Mouse (Mus musculus): Measurements from ENCODE around the gene Zfp593. TPM values are rescaled to one million over a fixed set of nuclear protein-coding genes. Genes with fewer than 3 reads are reported as not detected.

The Zfp593 gene
- polyA plus RNA-seq, 1 experiment from 2014 or later, result 22.9 TPM

DNA sequence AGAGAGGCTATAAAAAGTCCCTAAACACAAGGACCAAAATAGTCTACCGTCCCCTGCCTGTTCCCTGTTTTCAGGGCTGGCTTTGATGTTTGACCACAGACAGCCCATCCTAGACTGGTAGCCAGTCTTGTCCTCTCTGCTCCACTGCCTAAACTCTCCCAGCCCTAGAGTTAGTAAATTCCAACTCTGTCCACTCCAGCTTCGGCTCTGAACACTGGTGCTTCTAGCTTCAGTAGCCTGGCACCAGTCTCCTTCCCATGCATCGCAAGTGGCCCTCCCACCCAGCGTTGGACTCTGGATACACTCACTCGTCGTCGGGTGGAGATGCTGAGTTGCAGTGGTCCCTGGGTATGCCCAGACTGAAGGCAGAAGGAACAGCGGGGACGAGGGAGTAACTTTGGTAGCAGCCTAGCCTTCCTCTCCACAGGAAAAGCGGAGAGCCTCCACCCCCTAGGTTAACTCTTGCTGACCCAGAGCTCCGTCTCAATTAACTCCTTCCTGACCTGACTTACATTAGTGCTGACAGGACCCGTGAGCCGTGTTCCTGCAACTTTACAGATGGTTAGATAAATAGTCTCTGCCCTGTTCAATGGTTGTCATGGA, 8.4 kb upstream of the Zfp593 start, which contains the start of gene Grrp1:
Gene Grrp1, minus strand, starts transcription at position 385 of the 603 bp plus-strand sequence.
- Histone ChIP-seq H3K4me3 (peak within 1 kb of the TSS; percentile 61), H3K27ac (replicated peaks) (peak within 1 kb of the TSS; percentile 86), H3K9me3 (replicated peaks) (no peaks in the 10 kb centered on the region), H3K36me3 (no peaks in the 10 kb centered on the region), H3K27me3 (ENCODE audit: low read depth, poor library complexity, severe bottlenecking) (peaks cover 76% of the 10 kb centered on the region), H3K4me1 (peaks cover 99% of the 10 kb centered on the region)
- 0% methylated on average over 13 of the region's 13 CpGs for WGBS
- peak; percentile 62 for DNase-seq (ENCODE audit: low spot score)

DNA sequence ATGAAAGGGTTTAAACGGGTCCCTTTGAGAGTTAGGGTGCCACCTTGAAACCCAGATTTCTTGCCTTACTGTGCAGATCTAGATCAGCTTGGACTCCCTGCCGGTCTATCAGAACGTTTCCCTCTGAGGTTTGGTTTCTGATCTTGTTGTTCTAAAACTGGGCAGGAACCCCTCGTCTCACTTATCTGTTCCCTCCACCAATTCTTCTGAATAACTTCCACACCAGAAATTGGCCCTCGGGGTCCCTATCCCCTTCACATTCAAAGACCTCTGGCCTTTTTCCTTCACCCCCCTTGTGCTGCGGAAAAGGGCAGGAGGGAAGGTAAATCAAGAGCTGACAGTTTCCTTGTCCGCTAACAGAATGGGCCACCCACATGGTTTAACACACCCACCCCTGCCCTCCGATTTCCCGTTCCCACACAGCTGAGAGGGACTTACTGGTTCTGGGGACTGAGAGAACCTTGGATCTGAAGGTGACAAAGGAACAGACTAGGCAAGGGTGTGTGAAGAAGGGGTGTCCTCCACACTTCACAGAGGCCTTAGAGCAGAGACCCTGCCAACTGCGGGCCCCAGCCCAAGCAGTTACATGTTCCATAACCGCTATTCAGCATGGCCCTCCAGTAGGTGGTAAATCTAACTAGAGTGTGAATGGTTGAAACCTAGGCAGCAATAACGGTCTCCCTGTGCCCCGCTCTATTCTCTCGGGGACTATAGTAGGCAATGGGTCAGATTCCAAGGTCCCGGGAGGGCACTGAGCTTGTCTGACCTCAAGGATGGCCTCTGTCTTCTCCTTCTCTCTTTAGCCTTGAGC, 7.7 kb upstream of the Zfp593 start:
- peaks cover 83% of the 10 kb centered on the region for H3K27me3 ChIP-seq (ENCODE audit: low read depth, poor library complexity, severe bottlenecking)
- WGBS, result 3% methylated on average over 15 of the region's 15 CpGs
- H3K4me3 ChIP-seq, result peak overlapping the region; percentile 61
- H3K9me3 ChIP-seq (replicated peaks), result no peaks in the 10 kb centered on the region
- DNase-seq (ENCODE audit: low spot score), result peak; percentile 44
- peak overlapping the region; percentile 86 for H3K27ac ChIP-seq (replicated peaks)
- H3K36me3 ChIP-seq, result no peaks in the 10 kb centered on the region
- peaks cover 93% of the 10 kb centered on the region for H3K4me1 ChIP-seq

DNA sequence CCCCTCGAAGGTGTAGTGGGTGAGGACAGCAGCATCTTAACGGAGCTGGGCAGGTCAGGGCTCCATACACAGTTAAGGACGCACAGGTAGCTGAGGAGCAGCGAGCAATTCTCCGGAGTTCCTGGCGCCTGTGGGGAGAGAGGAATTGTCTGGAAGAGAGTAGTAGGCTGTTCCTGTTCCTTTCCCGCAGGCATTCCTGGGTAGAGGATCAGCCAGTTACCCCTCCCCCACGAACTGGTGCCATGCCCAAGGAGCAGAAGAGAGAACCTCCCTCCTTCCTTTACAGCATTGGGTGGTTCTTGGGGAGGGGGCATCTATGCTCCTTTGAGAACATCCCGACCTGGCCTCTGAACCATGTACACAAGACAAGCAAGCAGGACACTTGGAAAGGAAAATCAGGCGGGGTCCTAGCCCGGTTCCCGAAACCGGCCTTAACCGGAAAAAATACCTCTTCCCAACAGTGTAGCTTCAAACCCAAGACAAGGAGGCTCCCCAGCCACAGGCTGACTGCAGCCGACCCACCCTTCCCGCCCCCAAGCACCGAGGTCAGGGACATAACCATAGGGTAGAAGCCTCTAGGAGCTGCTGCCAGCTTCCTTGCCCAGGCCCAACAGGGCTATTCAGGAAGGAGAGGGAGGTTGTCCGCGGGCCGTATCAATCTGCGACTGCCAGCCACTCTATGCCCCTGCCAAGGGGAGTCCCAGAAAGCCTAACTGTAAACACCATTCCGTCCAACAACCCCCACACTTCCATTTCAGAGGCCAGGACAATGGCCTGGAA, 6.9 kb upstream of the Zfp593 start:
- peak; percentile 54 for DNase-seq (ENCODE audit: low spot score)
- H3K4me3 ChIP-seq, result peak overlapping the region; percentile 61
- H3K9me3 ChIP-seq (replicated peaks), result no peaks in the 10 kb centered on the region
- H3K27me3 ChIP-seq (ENCODE audit: low read depth, poor library complexity, severe bottlenecking), result peaks cover 91% of the 10 kb centered on the region
- WGBS, result 2% methylated on average over 22 of the region's 22 CpGs
- H3K27ac ChIP-seq (replicated peaks), result peak overlapping the region; percentile 86
- peaks cover 92% of the 10 kb centered on the region for H3K4me1 ChIP-seq
- H3K36me3 ChIP-seq, result no peaks in the 10 kb centered on the region

DNA sequence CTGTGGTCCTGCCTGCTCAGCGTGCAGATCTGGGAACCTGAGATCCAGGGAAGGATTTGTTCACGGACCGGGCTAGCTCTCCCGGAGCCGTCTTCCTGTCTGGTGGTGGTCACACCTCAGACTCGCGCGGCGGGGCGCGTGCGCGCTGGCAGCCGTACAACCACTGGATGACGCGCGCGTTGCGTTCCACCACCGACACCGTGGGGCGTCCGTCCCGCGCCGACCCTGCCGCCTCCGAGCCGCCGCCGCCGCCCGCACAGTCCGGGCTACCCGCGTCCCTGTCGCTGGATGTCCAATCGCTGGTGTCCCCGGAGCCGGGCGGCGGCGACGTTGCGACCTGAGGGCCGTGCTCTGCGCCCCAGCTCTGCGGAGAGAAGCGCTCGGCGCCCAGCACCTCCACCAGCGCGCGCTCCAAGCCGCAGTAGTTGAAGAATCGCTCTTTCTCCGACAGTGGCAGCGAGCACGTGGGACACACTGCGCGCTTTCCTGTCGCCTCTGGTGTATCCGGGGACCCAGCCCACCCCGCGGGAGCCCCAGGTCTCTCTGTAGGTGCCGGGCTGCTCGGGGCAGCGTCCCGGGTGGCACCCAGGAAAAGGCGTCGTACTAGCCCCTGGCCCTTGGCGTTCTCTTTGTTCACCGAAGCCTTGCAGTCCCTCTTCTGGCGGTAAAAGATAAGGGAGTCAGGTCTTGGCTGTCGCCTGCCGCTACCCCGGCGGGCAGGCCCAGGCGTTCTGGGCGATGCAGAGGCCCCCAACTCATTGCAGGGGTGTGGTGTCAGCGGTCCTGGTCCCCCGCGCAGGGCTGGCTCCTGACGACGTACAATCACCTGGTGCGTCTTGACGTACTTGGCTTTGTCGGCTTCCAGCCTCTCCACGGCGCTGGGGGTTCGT, 6.1 kb upstream of the Zfp593 start:
- Histone ChIP-seq H3K4me3 (peak overlapping the region; percentile 61), H3K9me3 (replicated peaks) (no peaks in the 10 kb centered on the region), H3K27me3 (ENCODE audit: low read depth, poor library complexity, severe bottlenecking) (peaks cover 99% of the 10 kb centered on the region), H3K27ac (replicated peaks) (peak overlapping the region; percentile 86), H3K36me3 (no peaks in the 10 kb centered on the region), H3K4me1 (peaks cover 90% of the 10 kb centered on the region)
- peak; percentile 72 for DNase-seq (ENCODE audit: low spot score)
- WGBS, result under 1% methylated on average over 91 of the region's 91 CpGs

DNA sequence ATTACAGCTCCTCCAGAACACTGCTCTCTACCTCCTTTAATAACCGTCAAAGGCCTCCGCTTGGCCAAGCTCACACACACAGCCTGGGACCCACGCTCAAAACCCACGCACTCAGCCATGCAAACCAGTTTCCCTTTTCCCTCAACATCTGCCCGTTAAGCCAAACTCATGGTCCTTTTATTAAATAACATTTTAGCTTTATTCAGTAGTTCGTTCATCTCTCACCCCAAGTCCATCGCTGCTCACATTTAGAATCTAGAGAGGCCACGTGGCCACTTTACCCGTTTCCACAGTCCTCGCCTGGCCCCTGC, 5.5 kb upstream of the Zfp593 start:
- Histone ChIP-seq H3K27ac (replicated peaks) (peak overlapping the region; percentile 86), H3K4me1 (peaks cover 90% of the 10 kb centered on the region), H3K9me3 (replicated peaks) (no peaks in the 10 kb centered on the region), H3K4me3 (peak overlapping the region; percentile 61), H3K27me3 (ENCODE audit: low read depth, poor library complexity, severe bottlenecking) (peaks cover 99% of the 10 kb centered on the region), H3K36me3 (no peaks in the 10 kb centered on the region)
- no peak for DNase-seq (ENCODE audit: low spot score)
- 10% methylated on average over 10 of the region's 10 CpGs for WGBS

DNA sequence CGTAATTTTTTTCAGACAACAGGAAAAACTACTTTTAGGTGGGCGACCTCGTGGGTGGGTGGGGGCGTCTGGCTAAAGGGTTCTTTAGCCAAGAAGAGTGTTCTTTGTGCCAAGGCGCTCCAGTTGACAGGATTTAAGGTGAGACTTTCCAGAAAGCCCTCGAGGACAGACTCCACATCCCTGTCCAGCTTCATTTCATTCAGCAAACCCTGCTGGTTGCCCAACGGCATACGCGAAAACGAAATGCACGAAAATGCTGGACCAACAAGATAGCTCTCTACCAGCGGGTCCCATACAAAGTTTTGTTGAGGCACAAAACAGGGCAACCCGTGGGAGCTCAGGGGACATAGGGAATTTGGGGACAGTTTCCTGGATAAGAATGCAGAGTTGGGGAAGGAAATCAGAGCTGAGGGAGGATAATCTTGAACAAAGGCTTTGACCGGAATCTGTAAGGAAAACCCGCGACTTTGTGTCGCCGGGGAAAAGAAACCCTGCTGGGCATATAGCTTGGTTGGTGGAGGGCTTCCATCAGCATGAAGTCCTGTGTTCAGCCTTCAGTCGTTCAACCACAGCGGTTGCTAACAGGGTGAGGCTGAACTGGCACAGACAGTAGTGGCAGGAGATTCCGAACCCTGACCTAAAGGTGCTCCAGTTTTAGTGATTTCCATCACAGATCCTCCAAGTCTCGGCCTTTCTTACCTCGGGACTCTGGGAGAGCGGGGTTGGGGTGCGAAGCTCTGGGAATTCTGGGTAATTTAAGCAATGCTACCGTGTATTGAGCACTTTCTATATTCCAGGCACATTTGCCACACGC, 4.9 kb upstream of the Zfp593 start:
- H3K9me3 ChIP-seq (replicated peaks), result no peaks in the 10 kb centered on the region
- WGBS, result 5% methylated on average over 27 of the region's 27 CpGs
- peak overlapping the region; percentile 46; the same call in 1 of the 2 replicates for H3K27ac ChIP-seq (replicated peaks)
- no peaks in the 10 kb centered on the region for H3K36me3 ChIP-seq
- peak; percentile 43 for DNase-seq (ENCODE audit: low spot score)
- H3K27me3 ChIP-seq (ENCODE audit: low read depth, poor library complexity, severe bottlenecking), result peaks cover 93% of the 10 kb centered on the region
- peaks cover 89% of the 10 kb centered on the region for H3K4me1 ChIP-seq
- H3K4me3 ChIP-seq, result peak overlapping the region; percentile 61

DNA sequence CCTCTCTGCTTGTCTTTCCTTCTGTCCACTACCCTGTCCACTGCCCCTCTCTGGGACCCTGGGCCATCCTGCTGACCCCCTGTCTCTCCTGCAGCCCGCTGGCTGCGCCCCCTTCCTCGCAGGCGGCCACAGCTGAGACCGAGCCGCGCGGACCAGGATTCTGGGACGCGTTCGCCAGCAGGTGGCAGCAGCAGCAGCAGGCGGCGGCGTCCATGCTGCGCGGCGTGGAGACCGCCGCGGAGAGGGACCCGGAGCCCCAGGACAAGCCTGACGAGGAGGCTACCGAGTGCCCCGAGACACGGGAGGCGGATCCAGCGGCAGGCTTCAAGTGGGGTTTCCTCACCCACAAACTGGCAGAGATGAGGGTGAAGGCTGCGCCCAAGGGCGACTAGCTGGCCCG, 4.3 kb upstream of the Zfp593 start:
- Histone ChIP-seq H3K9me3 (replicated peaks) (no peaks in the 10 kb centered on the region), H3K4me1 (peaks cover 88% of the 10 kb centered on the region), H3K27ac (replicated peaks) (peak overlapping the region; percentile 46; the same call in 1 of the 2 replicates), H3K4me3 (peak overlapping the region; percentile 61), H3K27me3 (ENCODE audit: low read depth, poor library complexity, severe bottlenecking) (peaks cover 87% of the 10 kb centered on the region), H3K36me3 (no peaks in the 10 kb centered on the region)
- under 1% methylated on average over 30 of the region's 30 CpGs for WGBS
- DNase-seq (ENCODE audit: low spot score), result peak; percentile 85

DNA sequence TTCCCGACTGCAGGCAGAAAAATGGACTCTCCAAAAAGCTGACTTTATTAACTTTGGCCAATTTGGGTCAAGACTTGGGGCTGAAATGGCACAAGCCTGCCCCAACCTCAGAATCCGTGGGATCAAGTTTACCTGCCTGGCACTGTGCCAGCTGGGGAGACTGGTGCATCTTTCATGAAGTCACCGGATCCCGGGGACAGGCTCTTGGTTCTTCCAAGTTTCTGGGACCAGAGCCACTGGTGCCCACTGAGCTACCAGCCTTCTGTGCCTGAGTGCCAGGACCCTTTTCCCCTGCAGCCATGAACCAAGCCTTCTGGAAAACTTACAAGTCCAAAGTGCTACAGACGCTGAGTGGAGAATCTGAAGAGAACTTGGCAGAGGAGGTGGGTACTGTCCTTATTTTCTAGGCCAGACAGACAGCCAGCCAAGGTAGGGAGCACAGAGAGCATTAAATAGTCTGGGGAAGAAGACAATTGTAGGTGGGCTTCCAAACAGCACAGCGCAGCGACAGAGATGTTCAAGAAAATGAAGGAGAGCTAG, 1.4 kb upstream of the Zfp593 start, which contains the start of gene Gm30191:
Gene Gm30191, plus strand, starts transcription at position 217 of the 540 bp plus-strand sequence.
- no peak for DNase-seq (ENCODE audit: low spot score)
- Histone ChIP-seq H3K9me3 (replicated peaks) (no peaks in the 10 kb centered on the region), H3K36me3 (peaks cover 15% of the 10 kb centered on the region), H3K27ac (replicated peaks) (peak within 1 kb of the TSS; percentile 84), H3K4me1 (peaks cover 73% of the 10 kb centered on the region), H3K4me3 (peak within 1 kb of the TSS; percentile 88), H3K27me3 (ENCODE audit: low read depth, poor library complexity, severe bottlenecking) (peaks cover 58% of the 10 kb centered on the region)
- WGBS, result 78% methylated on average over 7 of the region's 7 CpGs

DNA sequence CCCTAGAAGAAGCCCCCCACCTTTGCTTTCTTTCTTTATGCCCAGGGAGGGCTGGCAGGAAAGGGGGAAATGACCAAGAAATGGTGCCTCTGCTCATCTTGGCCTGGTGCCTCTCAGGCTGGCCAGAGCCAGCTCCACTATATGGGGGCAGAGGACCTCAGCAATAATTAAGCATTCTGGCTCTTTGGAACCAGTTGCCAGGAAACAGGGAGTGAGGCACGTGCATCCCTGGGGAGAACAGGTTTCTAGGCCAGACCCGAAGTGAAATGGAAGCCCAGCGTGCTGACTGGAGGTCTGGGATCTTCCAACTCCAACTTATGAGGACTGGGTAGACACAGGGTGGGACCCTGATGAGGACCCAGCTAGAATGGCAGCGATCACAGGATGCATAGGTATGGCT, 864 bp upstream of the Zfp593 start:
- H3K27ac ChIP-seq (replicated peaks), result peak overlapping the region; percentile 84
- H3K4me1 ChIP-seq, result peaks cover 67% of the 10 kb centered on the region
- no peak for DNase-seq (ENCODE audit: low spot score)
- H3K36me3 ChIP-seq, result peaks cover 15% of the 10 kb centered on the region
- H3K4me3 ChIP-seq, result peak overlapping the region; percentile 88; the same call in 1 of the 2 replicates
- 32% methylated on average over 4 of the region's 4 CpGs for WGBS
- H3K9me3 ChIP-seq (replicated peaks), result no peaks in the 10 kb centered on the region
- peaks cover 53% of the 10 kb centered on the region for H3K27me3 ChIP-seq (ENCODE audit: low read depth, poor library complexity, severe bottlenecking)

DNA sequence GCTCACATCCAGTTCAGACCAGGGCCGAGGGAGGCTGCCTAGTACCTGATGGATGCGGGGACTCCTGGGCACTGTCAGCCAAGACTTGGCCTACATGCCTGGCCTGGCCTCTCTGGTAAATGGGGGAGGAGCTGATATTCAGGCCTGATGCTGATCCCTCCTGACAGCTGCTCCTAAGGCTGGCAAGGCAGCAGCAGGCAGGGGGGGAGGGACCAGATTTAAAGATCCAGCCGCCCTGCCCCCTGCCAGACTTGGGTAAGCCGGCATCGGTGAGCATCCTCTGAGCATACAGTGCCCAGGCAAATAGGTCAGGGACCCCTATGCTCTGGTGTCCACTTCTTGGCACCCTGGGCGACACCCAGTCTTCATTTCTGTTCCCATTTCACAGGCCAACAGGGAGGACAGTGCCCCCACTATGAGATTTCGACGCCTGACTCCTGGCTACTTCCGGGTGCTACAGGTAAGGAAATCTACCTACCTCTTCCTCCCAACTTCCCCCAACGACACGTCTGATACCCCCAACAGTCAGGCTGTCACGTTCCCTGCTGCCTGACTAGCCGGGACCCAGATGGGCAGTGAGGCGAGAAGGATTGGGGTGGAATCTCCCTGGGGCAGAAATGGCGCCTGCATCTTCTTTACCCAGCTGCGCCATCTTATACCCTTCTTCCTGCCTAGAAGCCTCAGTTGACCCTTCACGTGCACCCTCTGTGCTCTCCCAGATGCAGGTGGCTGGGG, 1.7 kb downstream of the Zfp593 start, which contains the start of gene E130218I03Rik:
Gene E130218I03Rik, plus strand, starts transcription at position 147 of the 735 bp plus-strand sequence.
- no peak for DNase-seq (ENCODE audit: low spot score)
- Histone ChIP-seq H3K4me1 (peaks cover 46% of the 10 kb centered on the region), H3K4me3 (peak within 1 kb of the TSS; percentile 88), H3K36me3 (peaks cover 15% of the 10 kb centered on the region), H3K9me3 (replicated peaks) (no peaks in the 10 kb centered on the region), H3K27ac (replicated peaks) (no peak within 1 kb of the TSS), H3K27me3 (ENCODE audit: low read depth, poor library complexity, severe bottlenecking) (peaks cover 31% of the 10 kb centered on the region)
- 93% methylated on average over 17 of the region's 17 CpGs for WGBS
